Mouse (Mus musculus) ES-E14 (cell line): ENCODE results near the gene Lfng. TPM values are rescaled to one million over a fixed set of nuclear protein-coding genes. Genes with fewer than 3 reads are reported as not detected.

Experiments
- DNase-seq: peaks from one replicate; pipeline ENCODE4 v3.0.0-alpha.2; 2013; ENCODE audit warnings: low read depth, low spot score
- H3K27ac ChIP-seq: 2 replicates; pipeline ENCODE4 v1.5.1; 2012; ENCODE audit warnings: low read depth, mild to moderate bottlenecking, low read length, moderate library complexity, mixed read lengths; ENCODE audit not compliant: poor library complexity, insufficient read depth, severe bottlenecking
- H3K36me3 ChIP-seq: 2 replicates; pipeline ENCODE4 v1.6.1; 2012; ENCODE audit warnings: mild to moderate bottlenecking, low read length, moderate library complexity, mixed read lengths; ENCODE audit not compliant: control insufficient read depth, poor library complexity, insufficient read depth, severe bottlenecking
- H3K4me1 ChIP-seq, 2 experiments: fragments of 150-350 bp in 1 of 2; sonication (generic) in 1 of 2; 2 replicates each; pipeline ENCODE4 v1.6.1; 2012; ENCODE audit warnings: low read length in 2 of 2, mild to moderate bottlenecking in 1 of 2, mixed read lengths in 1 of 2; ENCODE audit not compliant: control insufficient read depth in 2 of 2, insufficient read depth in 2 of 2, poor library complexity in 1 of 2
- H3K4me3 ChIP-seq, 2 experiments: fragments of 150-350 bp in 1 of 2; sonication (generic) in 1 of 2; 2 replicates each; pipeline ENCODE4 v1.5.1; 2012; ENCODE audit warnings: low read length in 2 of 2, low read depth in 1 of 2, mild to moderate bottlenecking in 1 of 2, mixed read lengths in 1 of 2; ENCODE audit not compliant: insufficient read depth in 1 of 2, poor library complexity in 1 of 2, severe bottlenecking in 1 of 2
- H3K9ac ChIP-seq: 2 replicates; pipeline ENCODE4 v1.6.1; 2012; ENCODE audit warnings: low read depth, mild to moderate bottlenecking, low read length, mixed read lengths; ENCODE audit not compliant: poor library complexity, insufficient read depth, severe bottlenecking
- H3K9me3 ChIP-seq: fragments of 150-350 bp; sonication (generic); 2 replicates; pipeline ENCODE4 v1.6.1; 2012; ENCODE audit warnings: low read depth, mild to moderate bottlenecking, low read length; ENCODE audit not compliant: control insufficient read depth, insufficient read depth
- CHD2 ChIP-seq: IDR thresholded peaks from 2 replicates; pipeline ENCODE4 v1.6.1; 2014; ENCODE audit warnings: mild to moderate bottlenecking, low read depth, low read length, inconsistent platforms
- HCFC1 ChIP-seq: IDR thresholded peaks from 2 replicates; pipeline ENCODE4 v1.6.1; 2012; ENCODE audit warnings: low read length, inconsistent platforms, borderline replicate concordance; ENCODE audit not compliant: insufficient read depth
- MAFK ChIP-seq: IDR thresholded peaks from 2 replicates; pipeline ENCODE4 v1.6.1; 2014; ENCODE audit warnings: mild to moderate bottlenecking, low read depth, low read length, inconsistent platforms; ENCODE audit not compliant: insufficient read depth
- ZC3H11A ChIP-seq: IDR thresholded peaks from 2 replicates; pipeline ENCODE4 v1.6.1; 2012; ENCODE audit warnings: low read depth, mild to moderate bottlenecking, inconsistent platforms, low read length, borderline replicate concordance
- ZNF384 ChIP-seq: IDR thresholded peaks from 2 replicates; pipeline ENCODE4 v1.6.1; 2012; ENCODE audit warnings: low read depth, low read length, inconsistent platforms
- in situ Hi-C, 2 experiments: fragments of 600-800 bp; cut with MboI; formaldehyde crosslinking; loops; one replicate each; pipeline ENCODE4 v1.15.1; 2025; ENCODE audit warnings: low sequenced_read_pairs in 2 of 2, inconsistent platforms in 1 of 2; ENCODE audit not compliant: unreplicated experiment in 2 of 2
- total RNA-seq: library from RNA; depleted of rRNA; stranded (reverse); fragments of 300-350 nt; gene quantifications from 2 replicates; pipeline ENCODE4 v1.2.3, GENCODE M21; 2012

Gene Lfng
- total RNA-seq, 1 experiment, result 13.3 TPM

DNA sequence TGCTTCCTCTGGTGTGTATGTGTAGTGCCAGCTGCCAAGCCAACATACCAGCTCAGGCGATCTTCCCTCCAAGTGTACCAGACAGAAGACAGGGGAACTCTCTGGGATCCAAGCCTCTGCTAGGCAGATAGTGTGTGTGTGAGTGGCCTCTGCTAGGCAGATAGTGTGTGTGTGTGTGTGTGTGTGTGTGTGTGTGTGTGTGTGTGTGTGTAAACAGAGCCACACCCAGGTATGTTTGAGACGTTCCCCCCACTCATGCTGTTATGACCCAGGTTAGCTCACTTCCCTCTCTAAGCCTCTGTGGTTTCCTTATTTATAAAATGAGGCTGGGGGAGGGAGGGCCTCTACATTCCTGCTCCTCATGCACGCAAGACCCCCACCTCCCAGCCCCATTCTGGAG, 10.7 kb upstream of the Lfng start:
- no peak for TF ChIP-seq MAFK
- no peak for TF ChIP-seq ZC3H11A
- TF ChIP-seq ZNF384, result no peak
- TF ChIP-seq CHD2, result no peak
- no peak for TF ChIP-seq HCFC1
- Histone ChIP-seq H3K4me1 (no peaks in the 10 kb centered on the region), H3K27ac (no peak overlapping the region), H3K4me3 (no peak overlapping the region), H3K9ac (no peak overlapping the region), H3K9me3 (no peaks in the 10 kb centered on the region), H3K36me3 (no peaks in the 10 kb centered on the region)
- in situ Hi-C loops, result no loop called here
- no peak for DNase-seq

DNA sequence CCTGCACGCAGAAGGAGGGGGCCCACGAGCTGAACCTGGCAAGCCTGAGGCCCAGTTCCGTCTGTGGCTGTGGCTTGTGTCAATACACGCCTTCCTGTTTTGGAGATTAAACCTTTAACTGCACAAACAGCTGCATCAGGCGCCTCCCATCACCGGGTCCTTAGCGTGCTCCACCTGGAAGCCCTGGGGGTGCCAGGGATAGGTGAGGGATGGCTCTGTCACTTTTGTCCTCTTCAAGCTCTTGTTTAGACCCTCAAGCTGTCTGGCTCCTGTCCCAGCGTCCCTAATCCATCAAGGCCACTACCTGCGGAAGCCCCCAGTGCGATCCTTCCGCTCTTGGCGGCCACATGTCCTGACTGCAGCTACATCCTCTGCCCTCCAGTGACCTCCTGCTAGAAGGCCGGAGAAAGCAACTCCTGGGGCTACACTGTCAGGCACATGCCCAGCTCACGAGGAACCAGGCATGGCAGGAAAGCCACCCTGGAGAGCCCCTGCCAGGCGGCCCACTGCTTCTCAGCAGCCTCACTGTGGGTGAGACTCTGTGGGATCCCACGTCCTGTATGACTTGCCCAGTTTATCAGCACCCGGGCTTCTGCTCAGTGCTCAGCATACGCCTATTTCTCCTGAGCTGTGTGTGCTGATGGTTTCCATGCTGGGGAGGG, 10.1 kb upstream of the Lfng start:
- no peak overlapping the region for H3K4me3 ChIP-seq
- TF ChIP-seq ZNF384 (no peak), CHD2 (no peak), HCFC1 (no peak), ZC3H11A (no peak), MAFK (no peak)
- DNase-seq, result no peak
- no peaks in the 10 kb centered on the region for H3K4me1 ChIP-seq
- no peaks in the 10 kb centered on the region for H3K36me3 ChIP-seq
- no peak overlapping the region for H3K9ac ChIP-seq
- in situ Hi-C loops, result no loop called here
- no peaks in the 10 kb centered on the region for H3K9me3 ChIP-seq
- no peak overlapping the region for H3K27ac ChIP-seq

GRCm38 (mm10) chr5:140597787-140598186, 9.3 kb upstream of the Lfng start:
- no peaks in the 10 kb centered on the region for H3K4me1 ChIP-seq
- in situ Hi-C loops, result no loop called here
- TF ChIP-seq ZC3H11A (no peak), MAFK (no peak), CHD2 (no peak), ZNF384 (no peak), HCFC1 (no peak)
- no peak overlapping the region for H3K27ac ChIP-seq
- no peaks in the 10 kb centered on the region for H3K36me3 ChIP-seq
- no peak for DNase-seq
- no peaks in the 10 kb centered on the region for H3K9me3 ChIP-seq
- no peak overlapping the region for H3K9ac ChIP-seq
- H3K4me3 ChIP-seq, result no peak overlapping the region

GRCm38 (mm10) chr5:140599939-140600338, 7.2 kb upstream of the Lfng start:
- Histone ChIP-seq H3K27ac (no peak overlapping the region), H3K9me3 (no peaks in the 10 kb centered on the region)

DNA sequence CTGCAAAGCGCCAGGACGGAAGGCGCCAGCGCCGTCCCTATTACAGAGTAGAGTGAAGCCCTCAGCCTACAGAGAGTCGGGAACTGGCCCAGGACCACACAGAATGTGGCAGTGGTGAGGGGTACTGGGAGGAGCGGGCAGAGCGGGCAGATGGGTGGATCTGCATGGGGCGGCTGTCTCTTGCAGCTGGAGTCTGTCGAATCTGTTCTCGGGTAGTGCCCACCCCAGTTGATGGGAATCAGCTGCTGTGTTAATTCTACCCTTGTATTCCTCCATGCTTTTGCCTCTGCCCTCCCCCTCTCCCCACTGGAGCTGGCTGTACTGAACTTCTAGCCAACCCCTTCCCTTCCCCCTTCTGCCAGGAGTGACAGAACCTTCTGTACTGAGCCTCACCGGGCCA, 5.4 kb upstream of the Lfng start:
- no peaks in the 10 kb centered on the region for H3K9me3 ChIP-seq
- TF ChIP-seq ZNF384 (no peak), HCFC1 (no peak), ZC3H11A (no peak), MAFK (no peak), CHD2 (no peak)
- no peak for DNase-seq
- H3K9ac ChIP-seq, result no peak overlapping the region
- no peaks in the 10 kb centered on the region; a peak in 1 of 4 replicates for H3K4me1 ChIP-seq
- H3K4me3 ChIP-seq, result no peak overlapping the region
- no peak overlapping the region for H3K27ac ChIP-seq
- H3K36me3 ChIP-seq, result no peaks in the 10 kb centered on the region
- in situ Hi-C loops, result no loop called here

More at GRCm38 (mm10) chr5:140599939-140600338, 7.2 kb upstream of the Lfng start:
- no peaks in the 10 kb centered on the region for H3K4me1 ChIP-seq
- H3K9ac ChIP-seq, result no peak overlapping the region
- no peak for DNase-seq
- H3K36me3 ChIP-seq, result no peaks in the 10 kb centered on the region
- in situ Hi-C loops, result no loop called here
- TF ChIP-seq HCFC1 (no peak), ZNF384 (no peak), ZC3H11A (no peak), CHD2 (no peak), MAFK (no peak)
- no peak overlapping the region for H3K4me3 ChIP-seq
